Mouse (Mus musculus) G1E (cell line): ENCODE data around the gene Usb1.

ENCODE experiments used
- CTCF ChIP-seq: IDR thresholded peaks from 2 replicates; pipeline ENCODE4 v1.5.1; 2012; ENCODE audit warnings: low read depth, low read length, inconsistent platforms, mixed read lengths
- GATA1 ChIP-seq: IDR thresholded peaks from 2 replicates; pipeline ENCODE4 v1.6.1; 2012; ENCODE audit warnings: borderline replicate concordance, low read length, inconsistent platforms, mixed read lengths
- POLR2AphosphoS5 ChIP-seq: IDR thresholded peaks from 2 replicates; pipeline ENCODE4 v1.6.1; 2012; ENCODE audit warnings: low read depth, low read length, inconsistent platforms; ENCODE audit not compliant: insufficient replicate concordance
- TAL1 ChIP-seq: conservative IDR thresholded peaks from 2 replicates; pipeline ENCODE4 v1.6.1; 2012; ENCODE audit warnings: low read depth, low read length, inconsistent platforms, mixed read lengths

DNA sequence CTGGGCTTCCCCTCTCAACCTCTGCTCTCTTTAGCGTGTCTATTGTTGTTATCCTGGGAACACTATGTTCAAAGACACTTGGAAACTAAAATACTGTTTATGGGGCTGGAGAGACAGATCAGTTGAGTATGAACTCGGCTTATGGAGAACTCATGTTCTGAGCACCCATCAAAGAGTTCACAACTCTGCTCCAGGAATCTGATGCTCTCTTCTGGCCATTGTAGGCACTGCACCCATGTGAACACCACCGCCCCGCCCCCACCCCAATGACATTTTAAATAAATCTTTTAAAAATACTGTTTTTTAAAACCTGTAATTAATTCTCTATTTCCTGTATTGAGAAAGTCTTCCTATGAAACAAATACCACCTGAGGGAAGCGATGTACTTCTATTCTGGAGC is 29.7 kb upstream of the Usb1 start:
- TF ChIP-seq CTCF = peak; percentile 21; the same call in 1 of the 2 replicates
- TF ChIP-seq GATA1 = no peak
- TF ChIP-seq TAL1 = no peak
- no peak for TF ChIP-seq POLR2AphosphoS5
